9 mouse cellular contexts compared by ENCODE assay signal in the genomic region with DNA sequence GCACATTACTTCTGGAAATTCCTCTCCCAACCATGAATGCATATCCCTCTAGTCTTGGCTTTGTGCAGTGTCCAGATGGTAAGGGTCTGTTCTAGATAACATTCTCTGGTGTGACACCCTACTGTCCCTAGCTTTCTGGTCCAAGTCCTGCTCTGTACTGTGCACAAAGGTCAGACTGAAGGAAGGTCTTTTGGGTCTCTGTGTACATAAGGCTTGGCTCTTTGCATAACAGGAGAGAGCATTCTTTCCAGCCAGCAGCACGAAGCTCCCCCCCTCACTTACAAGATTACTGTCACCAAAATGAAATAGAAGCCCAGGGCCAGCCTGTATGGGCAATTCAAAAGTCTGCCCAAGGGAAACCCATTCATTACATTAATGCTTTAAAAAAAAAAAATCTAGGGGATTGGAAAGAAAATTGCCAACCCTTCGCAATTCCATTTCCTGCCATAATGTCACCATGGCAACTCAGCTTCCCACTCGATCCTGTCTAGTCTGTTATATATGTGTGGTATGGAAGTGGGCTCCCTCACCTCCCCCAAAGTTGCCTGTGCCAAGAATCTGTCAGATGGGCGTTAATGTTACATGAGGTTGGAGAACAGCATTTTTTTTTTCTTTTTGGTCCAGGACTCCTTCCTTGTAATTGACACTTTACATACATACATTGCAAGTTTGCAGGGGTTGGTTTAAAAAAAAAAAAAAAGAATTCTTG.
A peak's percentile ranks its signal among the peaks of the same experiment; 100 is the strongest.
DNase-seq lines count a peak whose midpoint lies in the region; ATAC-seq and TF ChIP-seq lines count a peak whose summit lies in the region.
"Had no signal": no experiment of that assay in that cellular context is flagged by ENCODE, and none has a peak within 500 bp of the region (broad histone marks: within the 10 kb centered on the region; RNA-seq: fewer than 3 reads in every experiment).

No protein-coding gene starts in this region.

- no peak overlapping the region for H3K4me2 ChIP-seq in heart, embryonic 14.5 days (ENCODE audit: low read length)
- no peak overlapping the region; the same call in 1 of the 2 replicates for H3K4me2 ChIP-seq in midbrain, postnatal 0 days (ENCODE audit: low read depth, low read length, poor library complexity, severe bottlenecking)
- H3K4me2 ChIP-seq: embryonic facial prominence, embryonic 15.5 days had no signal

- no peak overlapping the region for H3K4me3 ChIP-seq in heart, embryonic 14.5 days (ENCODE audit: control insufficient read depth in 1 of 2, insufficient read depth in 1 of 2, low read depth in 1 of 2, low read length in 2 of 2)
- no peak overlapping the region for H3K4me3 ChIP-seq in midbrain, postnatal 0 days (ENCODE audit: low read depth, low read length)
- H3K4me3 ChIP-seq: embryonic facial prominence, embryonic 15.5 days had no signal

- peaks cover 9 to 25% of the 10 kb centered on the region in 2 experiments for H3K4me1 ChIP-seq in heart, embryonic 14.5 days (ENCODE audit: control insufficient read depth in 2 of 2, insufficient read depth in 2 of 2, low read length in 2 of 2)
- H3K4me1 ChIP-seq in midbrain, postnatal 0 days (ENCODE audit: insufficient read depth, low read length): peaks cover 8% of the 10 kb centered on the region; the same call in 1 of the 2 replicates

- WGBS in heart, embryonic 14.5 days: 23% methylated on average over 4 of the region's 4 CpGs
- WGBS in midbrain, postnatal 0 days: 10% methylated on average over 4 of the region's 4 CpGs

- peaks cover 6% of the 10 kb centered on the region for H3K36me3 ChIP-seq in heart, embryonic 14.5 days (ENCODE audit: control insufficient read depth, insufficient read depth, low read length)
- H3K36me3 ChIP-seq in midbrain, postnatal 0 days (ENCODE audit: insufficient read depth, low read length): no peaks in the 10 kb centered on the region
- H3K36me3 ChIP-seq: embryonic facial prominence, embryonic 15.5 days had no signal

- peak overlapping the region; percentile 5 to 39; a peak in 1 of 4 replicates for H3K27ac ChIP-seq in heart, embryonic 14.5 days (replicated peaks in 1 of 2; ENCODE audit: control insufficient read depth in 1 of 2, insufficient read depth in 1 of 2, low read depth in 2 of 2, low read length in 2 of 2)
- H3K27ac ChIP-seq in midbrain, postnatal 0 days (ENCODE audit: low read depth, low read length): peak overlapping the region; percentile 49
- H3K27ac ChIP-seq: embryonic facial prominence, embryonic 15.5 days had no signal

- TF ChIP-seq CTCF in midbrain, postnatal 0 days (IDR thresholded peaks at IDR 0.05): no peak

- no peaks in the 10 kb centered on the region for H3K27me3 ChIP-seq in heart, embryonic 14.5 days (ENCODE audit: control insufficient read depth, insufficient read depth, low read length)
- no peaks in the 10 kb centered on the region for H3K27me3 ChIP-seq in midbrain, postnatal 0 days (ENCODE audit: insufficient read depth, low read length)
- H3K27me3 ChIP-seq: embryonic facial prominence, embryonic 15.5 days had no signal

- H3K9ac ChIP-seq in heart, embryonic 14.5 days (ENCODE audit: low read length): no peak overlapping the region
- no peak overlapping the region for H3K9ac ChIP-seq in midbrain, postnatal 0 days (replicated peaks; ENCODE audit: low read length, poor library complexity, severe bottlenecking)
- H3K9ac ChIP-seq: embryonic facial prominence, embryonic 15.5 days had no signal

- no peaks in the 10 kb centered on the region for H3K9me3 ChIP-seq in heart, embryonic 14.5 days (ENCODE audit: control insufficient read depth, low read length)
- no peaks in the 10 kb centered on the region for H3K9me3 ChIP-seq in midbrain, postnatal 0 days (ENCODE audit: low read length)
- H3K9me3 ChIP-seq: embryonic facial prominence, embryonic 15.5 days had no signal

- ATAC-seq in heart, embryonic 14.5 days (ENCODE audit: insufficient number of reproducible peaks, insufficient read depth, low FRiP score, low read depth): no peak
- peak; percentile 62 for ATAC-seq in midbrain, postnatal 0 days (ENCODE audit: low FRiP score)
- no peak for ATAC-seq in erythroid progenitor cell, adult 5-6 weeks (replicated peaks; ENCODE audit: low FRiP score, poor library complexity, severe bottlenecking)

- DNase-seq in heart, adult 18-20 months: no peak
- peak; percentile 86 for DNase-seq in brain, adult 2 months (ENCODE audit: low read depth, low spot score)
- peak; percentile 17 for DNase-seq in forelimb bud, embryonic 11.5 days (ENCODE audit: low read depth, low spot score)
- DNase-seq in midbrain, postnatal 0 days (ENCODE audit: low spot score): peak; percentile 71
- no peak for DNase-seq in spleen, postnatal 14 days (ENCODE audit: low spot score in 2 of 2)
- no peak for DNase-seq in urinary bladder, adult 18-20 months (ENCODE audit: low spot score in 2 of 2)

Comparison
In these comparisons a context has a peak if more than half of its experiments do, and no peak if none do; other contexts are left out.
1. DNase-seq: peak in brain, adult 2 months (single experiment), forelimb bud, embryonic 11.5 days (single experiment) and midbrain, postnatal 0 days (single experiment); none in heart, adult 18-20 months (0 of 2), spleen, postnatal 14 days (0 of 2) and urinary bladder, adult 18-20 months (0 of 2).